Mouse (Mus musculus): Measurements from ENCODE around the gene Ifrd1.
A peak's percentile ranks its signal among the peaks of the same experiment; 100 is the strongest.
"Not testable (repeated sequence)": the region's sequence is repeated elsewhere in the genome, so short reads cannot be mapped to it uniquely, and the experiment has no call there.

Gene Ifrd1

DNA sequence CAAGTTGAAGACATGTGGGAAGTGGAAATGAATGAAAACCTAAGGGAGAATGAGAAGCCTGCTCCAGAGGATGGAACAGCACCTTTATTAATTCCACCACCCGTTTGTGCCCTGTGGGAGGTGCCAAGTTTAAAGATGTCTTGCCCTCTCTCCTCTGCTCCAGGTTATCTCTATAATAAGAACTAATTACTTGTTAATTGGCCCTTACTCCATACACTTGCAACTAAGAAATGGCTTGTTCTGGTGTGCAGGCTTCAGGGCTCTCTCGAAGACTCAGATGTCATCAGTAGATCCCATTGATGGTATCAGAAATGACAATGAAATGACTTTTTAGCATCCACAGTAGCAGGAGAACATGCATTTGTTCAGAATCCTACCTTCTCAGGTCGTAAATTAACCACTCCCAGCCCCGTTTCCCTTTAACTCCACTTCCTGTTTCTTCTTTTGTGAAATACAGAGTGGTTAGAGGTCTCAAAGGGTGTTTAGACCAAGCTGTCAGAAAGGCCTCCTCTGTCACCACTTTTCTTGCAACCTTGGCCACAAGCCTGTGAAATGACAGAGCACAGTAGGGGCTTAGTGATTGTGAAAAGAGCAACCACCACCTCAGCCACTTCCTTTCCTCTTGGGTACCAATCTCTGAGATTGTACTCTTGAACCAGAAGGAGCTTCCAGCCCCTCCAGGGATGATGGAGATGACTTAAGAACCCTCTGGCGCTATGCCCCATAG, at the start of gene Ifrd1:
Gene Ifrd1, minus strand, starts transcription at position 51 of the 727 bp plus-strand sequence.
- no peak for DNase-seq

DNA sequence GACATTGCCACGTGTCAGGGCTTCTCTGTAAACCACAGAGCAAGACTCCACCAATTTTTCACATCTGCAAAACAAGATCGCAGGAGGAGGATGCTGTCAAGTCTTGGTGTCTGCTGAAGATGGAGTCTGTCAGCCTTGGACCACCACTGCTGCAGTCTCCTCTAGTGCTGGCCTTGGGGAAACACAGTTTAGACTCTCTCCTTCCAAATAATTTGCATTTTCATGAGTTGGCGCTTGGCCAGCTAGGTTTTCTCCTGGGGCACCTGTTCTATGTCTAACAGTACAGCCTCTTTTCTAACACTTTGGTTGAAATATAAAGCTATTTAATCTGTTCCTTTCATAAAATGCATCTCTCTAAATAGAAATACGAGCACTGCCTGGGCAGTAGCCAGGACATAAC, 38.2 kb upstream of the Ifrd1 start:
- DNase-seq: no peak

DNA sequence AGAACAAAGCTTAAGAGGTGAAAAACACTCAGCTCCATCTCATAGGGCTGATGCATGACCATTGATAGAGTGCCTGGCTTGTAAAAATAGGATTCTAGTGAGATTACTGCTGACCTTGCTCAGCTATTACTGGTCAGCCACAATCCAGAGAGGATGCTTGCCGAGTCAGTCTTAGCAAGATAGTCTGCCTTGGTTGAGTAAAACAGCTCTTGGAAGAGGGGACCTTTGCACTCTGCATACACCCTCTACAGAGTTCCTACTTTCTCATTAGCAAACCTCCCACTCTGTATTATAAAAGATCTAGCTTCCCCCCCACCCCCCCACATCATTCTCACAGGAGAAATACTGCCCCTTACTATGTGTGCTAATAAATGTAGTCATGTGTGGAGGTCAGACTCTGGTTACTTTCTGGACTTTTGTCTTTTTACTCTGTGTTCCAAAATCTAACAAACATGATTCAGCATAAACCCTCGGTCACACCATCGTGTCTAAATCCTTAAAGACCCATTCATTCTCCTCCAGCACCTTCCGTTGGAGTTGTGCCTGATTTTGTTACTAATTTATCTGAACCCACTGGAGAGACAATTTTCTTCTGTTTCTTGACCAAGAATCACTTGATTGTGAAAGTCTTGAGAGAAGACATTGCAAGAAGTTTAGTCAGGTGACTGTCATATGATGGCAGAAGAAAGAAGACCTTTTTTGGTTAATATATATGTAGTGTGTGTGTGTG, 32.5 kb upstream of the Ifrd1 start:
- DNase-seq: no peak

DNA sequence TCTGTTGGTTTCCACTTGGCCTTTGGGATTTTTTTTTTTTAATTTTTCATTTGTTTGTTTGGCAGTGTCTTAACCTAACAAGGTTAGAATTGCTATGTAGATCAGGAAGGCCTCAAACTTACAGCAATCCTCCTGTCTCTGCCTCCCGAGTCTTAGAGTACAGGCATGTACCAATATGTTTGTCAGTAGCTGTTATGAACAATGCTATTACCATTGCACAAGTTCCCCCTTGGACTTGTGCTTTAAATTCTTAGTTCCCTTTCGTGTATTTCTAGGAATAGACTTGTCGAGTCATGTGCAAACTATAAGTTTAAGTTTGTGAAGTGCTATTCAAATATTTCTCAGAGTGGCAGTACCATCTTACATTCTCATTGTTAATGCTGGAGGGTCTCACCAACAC, 29.3 kb upstream of the Ifrd1 start:
- no peak for DNase-seq

DNA sequence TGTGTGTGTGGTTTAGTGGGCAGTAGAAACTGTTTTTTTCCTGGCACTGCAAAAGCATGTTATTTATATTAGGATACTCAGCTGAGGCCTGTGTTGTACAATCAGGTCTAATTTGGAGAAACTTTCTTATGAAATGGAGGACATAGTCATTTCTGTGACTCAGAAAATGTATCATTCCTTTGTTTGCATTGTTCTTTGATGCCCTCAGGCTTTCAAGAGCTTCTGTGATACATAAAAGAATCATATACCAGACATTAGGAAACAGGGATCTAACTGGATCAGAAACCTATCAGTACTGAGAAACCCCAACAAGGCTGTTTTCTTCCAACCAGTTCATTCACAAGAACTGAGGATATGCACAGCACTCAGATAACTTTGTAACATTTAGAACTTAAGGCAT, 26.6 kb upstream of the Ifrd1 start:
- no peak for DNase-seq

DNA sequence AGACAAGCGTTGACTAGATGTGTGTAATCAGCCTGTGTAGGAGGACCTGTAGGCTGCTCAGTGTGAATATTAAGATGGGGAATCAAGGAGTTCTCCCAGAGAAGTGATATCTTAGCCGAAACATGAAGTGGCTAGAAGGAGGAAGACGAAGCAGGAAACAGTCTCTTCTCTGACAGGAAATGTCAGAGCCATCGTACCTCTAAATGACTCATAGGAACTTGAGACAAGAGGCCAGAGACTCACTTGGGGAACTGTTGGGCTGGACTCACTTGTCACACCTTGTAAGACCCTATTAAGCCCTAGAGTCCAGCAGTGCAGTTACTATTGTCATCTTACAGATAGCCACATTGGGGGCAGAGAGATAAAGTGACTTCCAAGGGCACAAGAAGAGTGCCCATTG, 25.0 kb upstream of the Ifrd1 start:
- DNase-seq: no peak

DNA sequence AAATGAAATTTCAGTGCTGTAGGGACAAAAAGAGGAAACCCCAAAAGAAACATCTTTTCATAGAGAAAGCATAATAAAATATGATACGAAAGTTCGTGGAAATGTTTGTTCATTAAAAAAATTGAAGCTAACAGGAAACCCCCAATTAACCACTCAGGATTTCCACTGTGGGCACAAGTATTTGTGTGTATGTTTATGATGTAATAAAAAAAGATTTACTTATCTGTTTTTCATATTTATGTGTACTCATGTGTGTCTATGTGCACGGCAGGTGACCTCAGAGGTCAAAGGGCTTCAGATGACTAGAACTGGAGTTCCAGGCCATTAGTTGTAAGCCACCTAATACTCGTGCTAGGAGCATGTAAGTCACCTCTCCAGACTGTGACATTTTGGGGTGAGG, 24.4 kb upstream of the Ifrd1 start:
- no peak for DNase-seq

DNA sequence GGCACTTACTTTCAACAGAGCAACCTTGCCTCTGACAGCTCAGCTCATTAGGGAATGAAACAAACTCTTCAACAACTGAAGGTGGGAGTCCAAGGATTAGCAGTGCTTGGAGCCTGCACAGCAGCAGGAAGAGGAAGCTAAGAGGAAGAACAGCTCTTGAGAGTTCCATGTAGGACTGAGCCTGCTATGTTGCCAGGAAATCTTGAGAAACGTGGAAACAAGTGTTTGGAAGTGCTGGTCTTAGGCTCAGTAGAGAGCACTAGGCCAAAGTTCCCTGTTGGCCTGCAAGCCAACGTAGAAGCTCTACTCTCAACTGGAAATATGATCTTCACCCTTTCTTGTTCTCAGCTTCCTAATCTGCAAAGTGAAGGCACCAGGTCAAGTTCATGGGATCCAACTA, 20.0 kb upstream of the Ifrd1 start:
- DNase-seq: no peak

DNA sequence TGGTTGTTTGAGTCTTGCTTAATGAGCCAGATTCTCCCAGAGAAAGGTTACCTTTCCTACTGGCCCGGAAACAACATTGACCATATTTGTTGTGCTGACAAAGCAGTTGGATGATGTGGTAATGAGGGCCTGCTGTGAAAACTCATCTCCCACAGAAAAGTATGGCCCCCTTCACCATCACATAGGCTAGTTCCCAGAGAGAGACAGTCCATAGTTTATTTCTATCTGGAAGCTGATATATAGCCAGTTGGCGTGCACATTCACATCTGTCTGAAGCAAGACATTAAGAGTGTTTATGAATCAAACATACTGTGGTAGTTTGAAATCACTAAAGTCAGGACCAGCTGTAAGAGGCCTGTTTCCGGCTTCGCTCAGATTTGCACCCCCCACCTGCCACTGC, 15.4 kb upstream of the Ifrd1 start:
- DNase-seq: no peak

DNA sequence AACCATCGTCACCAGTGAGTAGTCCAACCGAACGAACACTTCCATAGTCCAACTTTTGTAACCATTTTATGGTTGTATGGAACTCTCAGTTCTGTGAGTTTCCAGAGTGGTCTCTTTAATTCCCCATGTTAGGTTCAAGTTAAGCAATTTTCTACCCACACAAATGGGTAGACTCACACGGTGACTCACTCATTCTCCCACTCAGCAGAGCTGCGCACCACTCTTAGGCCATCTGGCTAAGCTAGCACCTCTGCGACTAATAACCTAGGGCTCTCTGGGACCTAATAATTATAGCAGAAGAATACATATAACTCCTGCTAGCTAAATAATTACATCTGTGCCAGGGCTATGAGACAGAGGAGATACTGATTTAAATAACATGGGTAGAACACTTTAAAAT, 14.7 kb upstream of the Ifrd1 start:
- no peak for DNase-seq

DNA sequence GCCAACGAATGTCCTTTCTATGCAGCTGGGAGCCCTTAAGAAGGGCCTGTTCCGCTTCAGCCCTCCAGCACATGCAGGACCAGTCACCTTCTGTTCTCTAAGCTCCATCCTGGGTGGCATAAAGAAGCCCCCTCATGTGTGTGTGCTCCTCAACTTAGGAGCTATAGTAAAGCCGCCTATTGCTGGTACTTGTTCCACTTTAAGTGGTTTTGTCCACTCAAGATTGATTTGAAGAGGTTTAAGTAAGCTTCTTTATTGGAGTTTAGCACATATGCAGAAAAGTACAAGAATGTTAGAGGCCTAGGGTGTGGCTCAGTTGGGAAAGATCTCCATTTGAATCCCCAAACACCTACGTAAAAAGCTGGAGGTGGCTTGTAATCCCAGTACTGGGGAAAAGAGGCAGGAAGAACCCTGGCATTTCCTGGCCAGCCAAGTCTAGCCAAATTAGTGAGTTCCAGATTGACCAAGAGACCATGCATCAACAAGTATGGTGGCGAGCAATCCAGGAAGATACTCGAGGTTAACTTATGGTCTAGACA, 10.2 kb upstream of the Ifrd1 start:
- no peak for DNase-seq

DNA sequence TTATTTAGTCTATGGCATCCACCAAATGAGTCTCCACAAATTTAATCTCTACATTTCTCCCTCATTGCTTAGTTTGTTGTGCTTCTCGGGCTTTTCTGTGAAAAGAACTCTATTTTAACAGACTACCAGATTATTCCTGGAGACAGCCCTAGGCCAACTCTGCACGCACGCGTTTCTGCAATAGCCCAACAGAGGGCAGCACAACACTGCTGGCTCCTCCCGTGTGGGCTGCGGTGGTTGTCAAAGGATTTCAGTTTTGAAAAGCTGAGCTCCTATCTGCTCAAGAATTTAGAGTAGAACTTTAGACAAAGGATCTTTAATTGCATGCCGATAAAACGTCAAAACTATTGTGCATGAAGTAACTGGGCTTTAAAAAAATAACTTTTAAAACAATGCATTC, 8.9 kb upstream of the Ifrd1 start:
- DNase-seq: peak; percentile 61

DNA sequence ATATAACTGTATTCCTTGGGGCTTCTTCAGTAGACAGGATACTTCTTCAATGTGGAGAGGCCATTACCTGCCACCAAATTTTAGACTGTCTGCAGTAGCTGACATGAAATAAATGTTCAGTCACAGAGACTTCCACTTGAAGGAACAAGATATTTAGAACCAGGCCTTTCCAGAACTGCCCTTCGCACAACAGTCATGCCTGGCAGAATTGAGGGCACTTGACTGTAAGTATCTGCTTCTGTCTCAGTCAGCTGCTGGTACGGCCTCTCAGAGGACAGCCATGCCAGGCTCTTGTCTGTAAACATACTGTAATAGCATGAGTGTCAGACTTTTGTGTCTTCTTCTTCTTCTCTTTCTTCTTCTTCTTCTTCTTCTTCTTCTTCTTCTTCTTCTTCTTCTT, 8.2 kb upstream of the Ifrd1 start:
- no peak for DNase-seq

DNA sequence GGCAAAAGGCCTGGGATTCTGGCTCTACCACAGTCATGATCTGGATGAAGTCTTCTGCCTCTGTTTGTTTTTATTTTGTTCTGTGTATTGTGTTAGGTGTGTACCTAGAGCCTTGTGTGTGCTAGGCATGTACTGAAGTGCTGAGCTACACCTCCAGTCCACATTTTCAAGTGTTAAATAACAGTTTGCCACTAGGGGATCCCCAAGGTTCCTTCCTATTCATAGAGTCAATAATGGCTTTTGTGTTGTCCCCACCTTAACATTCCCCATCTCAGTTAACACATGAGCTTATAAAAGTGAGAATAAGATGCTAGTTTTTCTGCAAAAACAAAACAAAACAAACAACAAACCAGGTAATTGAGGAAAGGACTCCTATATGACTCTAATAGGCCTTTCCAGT, 7.7 kb upstream of the Ifrd1 start:
- no peak for DNase-seq

DNA sequence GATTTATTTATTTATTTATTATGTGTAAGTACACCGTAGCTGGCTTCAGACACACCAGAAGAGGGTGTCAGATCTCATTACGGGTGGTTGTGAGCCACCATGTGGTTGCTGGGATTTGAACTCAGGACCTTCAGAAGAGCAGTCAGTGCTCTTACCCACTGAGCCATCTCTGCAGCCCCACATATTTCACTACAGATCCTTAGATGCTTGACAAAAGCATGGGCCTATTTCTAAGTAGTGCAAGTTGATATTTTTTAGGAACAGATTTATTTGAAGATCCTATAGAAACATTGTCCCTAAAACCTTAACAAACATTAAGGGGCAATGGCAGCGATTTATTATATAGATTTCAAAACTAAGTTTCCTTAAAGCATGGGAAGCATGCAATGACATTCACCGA, 7.0 kb upstream of the Ifrd1 start:
- DNase-seq: not testable (repeated sequence)

DNA sequence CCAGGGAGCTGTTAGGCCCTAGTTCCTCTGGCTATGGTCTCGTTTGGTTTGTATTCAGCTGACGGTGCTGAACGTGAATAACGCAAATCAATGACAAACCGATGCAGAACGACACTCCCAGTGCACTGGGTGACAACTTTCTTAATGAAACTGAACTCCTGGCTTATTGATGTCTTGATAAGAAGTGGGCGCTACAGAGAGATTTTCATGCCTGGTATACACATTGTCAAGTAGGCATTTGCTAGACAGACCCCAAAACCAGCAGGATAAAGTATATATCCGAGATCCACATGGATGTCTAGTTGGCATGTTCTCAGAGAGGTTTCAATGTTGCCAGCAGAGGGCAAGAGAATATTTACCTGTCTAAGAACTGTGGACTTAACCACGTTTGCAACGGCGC, 6.4 kb upstream of the Ifrd1 start:
- no peak for DNase-seq

DNA sequence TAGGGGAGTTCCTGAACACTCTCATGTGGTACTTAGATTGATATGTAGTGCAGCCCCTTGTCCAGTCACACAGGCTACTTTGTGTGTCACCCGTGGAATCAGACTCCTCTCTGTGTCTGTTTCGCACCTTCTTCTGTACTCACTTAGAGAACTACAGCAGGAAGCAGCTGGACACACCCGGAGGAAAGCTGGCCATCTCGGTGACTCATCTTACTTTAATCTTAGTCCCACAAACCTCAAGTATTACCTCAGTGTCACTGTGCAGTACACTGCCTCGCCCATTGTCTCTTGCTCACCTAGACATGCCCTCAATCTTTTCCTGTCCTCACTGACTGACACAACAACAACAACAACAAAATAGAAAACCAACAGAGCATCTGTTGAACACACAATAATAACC, 4.9 kb upstream of the Ifrd1 start:
- DNase-seq: no peak

DNA sequence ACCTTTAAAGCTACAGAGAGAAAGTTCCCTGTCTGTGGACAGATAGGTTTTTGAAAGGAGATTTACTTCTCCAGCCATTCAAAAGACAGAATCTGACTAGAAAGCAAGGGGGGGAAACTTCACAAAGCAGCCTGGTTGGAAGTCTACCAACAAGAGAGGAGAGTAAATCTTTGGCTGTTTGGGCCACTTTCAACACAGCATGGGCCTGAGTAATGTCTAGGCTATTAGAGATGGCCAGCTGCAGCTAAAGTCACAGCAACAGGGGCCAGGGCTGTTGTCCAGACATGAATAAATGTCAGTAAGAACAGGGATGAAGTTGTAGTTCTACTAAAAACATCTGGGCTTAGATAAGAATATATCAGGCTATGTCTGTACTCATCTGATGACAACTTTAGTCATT, 2.0 kb upstream of the Ifrd1 start:
- DNase-seq: no peak

DNA sequence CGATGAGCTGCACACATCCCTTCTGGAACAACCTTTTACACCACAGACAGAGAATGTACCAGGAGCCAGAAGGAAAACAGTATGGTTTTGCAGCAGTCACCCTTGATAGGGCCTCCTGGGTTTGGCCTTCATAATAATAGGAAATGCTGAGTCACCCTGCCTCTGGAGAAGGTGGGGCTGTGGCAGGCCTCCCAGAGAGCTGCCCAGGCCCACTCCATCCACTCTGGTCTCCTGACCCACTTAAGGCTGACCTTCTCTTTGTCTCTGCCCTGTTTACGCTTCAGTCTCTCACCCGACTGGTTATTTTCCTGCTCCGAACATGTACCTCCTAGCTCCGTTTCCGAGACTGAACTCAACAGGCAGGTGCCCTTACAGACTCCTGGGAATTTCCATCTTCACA, 328 bp downstream of the Ifrd1 start:
- DNase-seq: no peak

DNA sequence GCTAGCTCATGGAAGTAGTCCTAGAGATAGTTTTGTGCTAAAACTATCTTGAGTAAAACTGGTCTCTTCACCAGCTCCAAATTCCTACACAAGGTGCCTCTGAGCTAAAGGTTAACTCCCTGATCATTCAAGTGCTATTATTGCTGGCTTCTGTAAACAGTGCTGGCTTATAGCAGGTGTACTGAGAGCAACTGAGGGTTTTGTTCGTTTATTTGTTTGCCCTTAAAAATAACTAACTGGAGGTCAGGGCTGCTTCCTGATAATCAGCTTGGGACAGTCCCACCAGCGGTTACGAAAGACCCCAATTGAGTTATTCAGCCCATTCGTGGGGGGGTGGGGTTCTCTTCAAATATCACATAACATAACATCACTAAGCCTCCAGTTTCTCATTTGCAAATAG, 920 bp downstream of the Ifrd1 start:
- DNase-seq: no peak

DNA sequence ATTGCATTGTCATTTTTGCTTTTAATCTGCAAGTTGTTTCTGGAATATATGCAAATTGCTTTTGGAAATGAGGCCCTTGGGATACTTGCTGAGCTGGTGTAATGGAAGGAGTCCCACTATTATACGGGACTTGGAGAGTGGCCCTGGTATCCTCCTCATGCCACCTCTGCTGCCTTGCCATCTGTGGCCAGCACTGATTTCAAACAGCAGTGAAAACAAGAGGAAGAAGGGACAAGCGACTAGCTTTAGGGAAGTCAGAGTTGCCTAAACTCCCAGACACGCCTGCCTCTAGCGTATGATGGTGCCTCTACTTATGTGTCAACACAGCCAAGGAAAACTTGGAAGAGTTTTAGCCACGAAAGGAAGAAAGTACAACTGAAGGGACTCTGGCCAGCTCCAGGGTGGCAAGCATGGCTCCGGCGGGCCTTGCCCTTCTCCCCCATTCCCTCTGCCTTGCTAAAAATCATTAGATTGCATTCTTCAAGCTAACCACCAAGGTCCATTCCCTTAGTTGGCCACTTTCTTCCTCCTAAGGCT, 2.8 kb downstream of the Ifrd1 start:
- no peak for DNase-seq

DNA sequence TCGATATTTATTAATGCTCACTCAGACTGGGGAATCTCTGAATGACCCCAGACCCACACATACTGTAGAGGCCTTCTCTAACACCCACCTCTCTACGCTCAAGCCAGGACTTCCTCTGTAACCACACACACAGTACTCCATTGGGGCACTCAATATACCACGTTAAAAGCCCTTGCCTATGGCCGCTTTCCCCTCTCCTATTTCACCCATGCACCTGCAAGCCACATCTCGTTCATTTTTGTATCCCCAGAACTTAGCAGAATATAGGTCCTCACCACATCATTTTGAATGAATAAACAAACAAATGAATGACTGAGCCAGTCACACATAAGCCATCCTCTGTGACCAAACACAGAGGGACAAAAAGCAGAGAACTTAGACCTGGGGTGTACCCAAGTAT, 3.4 kb downstream of the Ifrd1 start:
- DNase-seq: no peak

DNA sequence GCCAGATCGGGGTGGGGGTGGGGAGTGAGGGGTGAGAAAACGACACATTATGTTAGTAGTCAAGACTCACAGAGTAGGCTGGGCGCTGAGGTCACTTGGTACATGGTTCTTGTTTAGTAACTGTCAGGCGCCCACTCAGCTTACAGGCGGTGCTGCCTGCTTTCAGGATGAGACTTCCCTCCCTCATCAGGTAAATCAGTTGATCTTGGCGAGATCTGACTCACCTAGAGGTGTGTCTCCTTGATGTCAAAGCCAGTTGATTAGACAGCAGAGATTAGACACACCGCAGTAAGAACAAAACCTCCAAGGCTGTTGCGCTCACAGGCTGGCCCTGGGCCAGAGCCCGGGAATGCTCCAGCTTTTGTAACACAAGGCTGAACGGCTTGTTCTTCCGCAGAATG, 4.5 kb downstream of the Ifrd1 start:
- DNase-seq: peak; percentile 12

DNA sequence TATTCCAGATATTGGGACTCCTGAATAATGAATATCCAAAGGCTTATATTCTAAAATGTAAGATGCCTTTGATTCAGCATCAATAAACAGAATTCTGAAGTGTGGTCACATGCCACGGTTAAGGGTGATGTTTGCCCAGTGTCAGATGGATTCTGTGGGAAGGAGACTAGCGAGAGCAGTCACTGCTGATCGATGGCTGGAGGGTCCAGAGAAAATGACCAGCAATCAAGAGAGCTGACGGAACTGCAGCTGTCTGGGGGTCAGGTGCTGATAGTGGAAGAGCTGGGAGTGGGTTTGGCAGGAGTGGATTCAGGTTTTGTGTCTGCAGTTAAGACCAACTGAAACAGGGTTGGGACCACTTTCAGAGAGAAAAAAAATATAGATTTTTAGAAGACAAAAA, 5.1 kb downstream of the Ifrd1 start:
- no peak for DNase-seq
